Mouse (Mus musculus): ENCODE data around the gene Mfge8. TPM values are rescaled to one million over a fixed set of nuclear protein-coding genes. Genes with fewer than 3 reads are reported as not detected.

Mfge8 gene
- polyA plus RNA-seq, 1 experiment from 2014 or later: 82.4 TPM

DNA sequence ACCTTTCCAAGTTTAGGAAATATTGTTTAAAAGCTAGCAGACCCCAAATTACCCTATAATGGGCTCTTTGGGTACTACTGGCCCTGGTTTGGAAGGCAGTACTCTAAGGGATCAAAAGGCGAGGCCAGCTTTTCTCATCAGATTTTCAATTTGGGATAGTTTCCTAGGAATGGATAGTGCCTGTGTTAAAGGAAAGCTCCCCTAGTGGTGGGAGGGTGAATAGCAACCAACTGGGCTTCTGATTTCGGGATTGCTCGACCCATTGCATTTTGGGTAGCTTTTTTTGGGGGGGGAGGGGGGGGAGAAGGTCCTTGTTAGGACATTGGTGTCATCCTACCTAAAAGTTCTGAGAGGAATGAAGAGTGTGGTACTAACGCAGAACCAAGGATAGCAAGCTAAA is 59.7 kb downstream of the Mfge8 start:
- Histone ChIP-seq H3K27ac (no peak overlapping the region), H3K36me3 (replicated peaks) (no peaks in the 10 kb centered on the region), H3K4me3 (no peak overlapping the region), H3K4me1 (no peaks in the 10 kb centered on the region), H3K9me3 (no peaks in the 10 kb centered on the region), H3K27me3 (ENCODE audit: poor library complexity, severe bottlenecking) (no peaks in the 10 kb centered on the region)
- DNase-seq (ENCODE audit: extremely low spot score, low spot score): no peak
- 80% methylated on average over 4 of the region's 4 CpGs for WGBS

Other genes with a start within 250 kb of the Mfge8 start
- gene Isg20, start 235.6 kb downstream of the Mfge8 start, polyA plus RNA-seq (2016; fragmentation: Nextera tagmentation; extraction: Ambion mirVana): 0.40 and 0.84 TPM in 2 replicates
- 0.04 and 0.26 TPM in 2 replicates for gene Acan, start 95.6 kb downstream of the Mfge8 start, polyA plus RNA-seq (2016; fragmentation: Nextera tagmentation; extraction: Ambion mirVana)
- 2.1 and 3.6 TPM in 2 replicates for gene Hapln3, start 18.0 kb downstream of the Mfge8 start, polyA plus RNA-seq (2016; fragmentation: Nextera tagmentation; extraction: Ambion mirVana)
- gene Abhd2, start 124.1 kb upstream of the Mfge8 start, polyA plus RNA-seq (2016; fragmentation: Nextera tagmentation; extraction: Ambion mirVana): 7.6 and 8.6 TPM in 2 replicates
- gene Rlbp1, start 238.0 kb upstream of the Mfge8 start, polyA plus RNA-seq (2016; fragmentation: Nextera tagmentation; extraction: Ambion mirVana): 1.2 and 1.8 TPM in 2 replicates
- 24.4 and 25.5 TPM in 2 replicates for gene Fanci, start 242.9 kb upstream of the Mfge8 start, polyA plus RNA-seq (2016; fragmentation: Nextera tagmentation; extraction: Ambion mirVana)

Data from forebrain, embryonic 10.5 days (tissue).